Mouse (Mus musculus) liver, embryonic 15.5 days (tissue): ENCODE data around the gene Rgs7. TPM values are rescaled to one million over a fixed set of nuclear protein-coding genes. Genes with fewer than 3 reads are reported as not detected.

Source experiments
- ATAC-seq: fragments of 200-750 bp; cut with Nextera tagmentation; 2 replicates; pipeline ENCODE4 v1.8.0; 2017; ENCODE audit warnings: moderate number of reproducible peaks, mild to moderate bottlenecking, moderate library complexity; ENCODE audit not compliant: insufficient read depth
- H3K27ac ChIP-seq: fragments of 300-500 bp; sonication (generic); replicated peaks from 2 replicates; pipeline ENCODE4 v1.5.1; 2015; ENCODE audit warnings: mild to moderate bottlenecking, inconsistent platforms
- H3K27me3 ChIP-seq: fragments of 300-500 bp; sonication (generic); 2 replicates; pipeline ENCODE4 v1.6.1; 2015; ENCODE audit warnings: mild to moderate bottlenecking, inconsistent platforms
- H3K36me3 ChIP-seq: fragments of 300-500 bp; sonication (generic); replicated peaks from 2 replicates; pipeline ENCODE4 v1.6.1; 2015; ENCODE audit warnings: moderate library complexity, mild to moderate bottlenecking, inconsistent platforms
- H3K4me1 ChIP-seq: fragments of 300-500 bp; sonication (generic); replicated peaks from 2 replicates; pipeline ENCODE4 v1.6.1; 2015; ENCODE audit warnings: inconsistent platforms
- H3K4me2 ChIP-seq: fragments of 300-500 bp; sonication (generic); 2 replicates; pipeline ENCODE4 v1.6.1; 2015; ENCODE audit warnings: moderate library complexity, mild to moderate bottlenecking, inconsistent platforms
- H3K4me3 ChIP-seq: fragments of 300-500 bp; sonication (generic); replicated peaks from 2 replicates; pipeline ENCODE4 v1.5.1; 2015; ENCODE audit warnings: mild to moderate bottlenecking, inconsistent platforms
- H3K9ac ChIP-seq: fragments of 300-500 bp; sonication (generic); 2 replicates; pipeline ENCODE4 v1.6.1; 2015; ENCODE audit warnings: moderate library complexity, mild to moderate bottlenecking, inconsistent platforms
- H3K9me3 ChIP-seq: fragments of 300-500 bp; sonication (generic); replicated peaks from 2 replicates; pipeline ENCODE4 v1.6.1; 2016; ENCODE audit warnings: inconsistent platforms
- WGBS: fragments of 180-500 bp; shearing (Covaris S2); methylation state at CpG from one replicate; pipeline ENCODE4 v1.1.7; 2015; ENCODE audit warnings: mixed read lengths; ENCODE audit not compliant: insufficient replicate concordance; 5-methylcytosine and 5-hydroxymethylcytosine counted together
- polyA plus RNA-seq: library from polyadenylated mRNA; unstranded; fragments of >200 nt; fragmentation: Nextera tagmentation; extraction: Ambion mirVana; gene quantifications from 2 replicates; pipeline ENCODE4 v1.2.1, GENCODE M21; 2015

Rgs7 gene
- polyA plus RNA-seq, 1 experiment from 2014 or later: not detected

- Histone ChIP-seq H3K27ac (no peak overlapping the region), H3K9ac (no peak overlapping the region), H3K4me1 (no peaks in the 10 kb centered on the region), H3K27me3 (no peaks in the 10 kb centered on the region), H3K4me3 (no peak overlapping the region), H3K9me3 (no peaks in the 10 kb centered on the region), H3K4me2 (no peak overlapping the region), H3K36me3 (no peaks in the 10 kb centered on the region)
- ATAC-seq: no peak
- WGBS: 46% methylated on average over 4 of the region's 4 CpGs
Measured at GRCm38 (mm10) chr1:175485109-175485508, 7.2 kb downstream of the Rgs7 start.

- H3K9me3 ChIP-seq: no peaks in the 10 kb centered on the region
- 34% methylated on average over 5 of the region's 5 CpGs for WGBS
- no peak for ATAC-seq
Measured at GRCm38 (mm10) chr1:175473060-175473459, 19.2 kb downstream of the Rgs7 start.

GRCm38 (mm10) chr1:175469087-175469788, 23.1 kb downstream of the Rgs7 start:
- Histone ChIP-seq H3K4me1 (no peaks in the 10 kb centered on the region), H3K27me3 (no peaks in the 10 kb centered on the region), H3K9ac (no peak overlapping the region), H3K9me3 (no peaks in the 10 kb centered on the region), H3K4me2 (no peak overlapping the region), H3K36me3 (no peaks in the 10 kb centered on the region), H3K4me3 (no peak overlapping the region), H3K27ac (no peak overlapping the region)
- WGBS: 30% methylated on average over 8 of the region's 8 CpGs
- ATAC-seq: no peak

More at GRCm38 (mm10) chr1:175473060-175473459, 19.2 kb downstream of the Rgs7 start:
- Histone ChIP-seq H3K27ac (no peak overlapping the region), H3K27me3 (no peaks in the 10 kb centered on the region), H3K4me2 (no peak overlapping the region), H3K9ac (no peak overlapping the region), H3K4me3 (no peak overlapping the region), H3K36me3 (no peaks in the 10 kb centered on the region), H3K4me1 (no peaks in the 10 kb centered on the region)

- Histone ChIP-seq H3K9ac (no peak overlapping the region), H3K36me3 (no peaks in the 10 kb centered on the region), H3K4me3 (no peak overlapping the region), H3K27me3 (no peaks in the 10 kb centered on the region), H3K27ac (no peak overlapping the region), H3K4me1 (no peaks in the 10 kb centered on the region), H3K4me2 (no peak overlapping the region), H3K9me3 (no peaks in the 10 kb centered on the region)
- WGBS: 49% methylated on average over 2 of the region's 2 CpGs
- ATAC-seq: no peak
Measured at GRCm38 (mm10) chr1:175464566-175464965, 27.7 kb downstream of the Rgs7 start.

GRCm38 (mm10) chr1:175462351-175462750, 29.9 kb downstream of the Rgs7 start:
- no peaks in the 10 kb centered on the region for H3K27me3 ChIP-seq
- H3K4me2 ChIP-seq: no peak overlapping the region
- H3K36me3 ChIP-seq: no peaks in the 10 kb centered on the region
- H3K27ac ChIP-seq: no peak overlapping the region
- H3K9me3 ChIP-seq: no peaks in the 10 kb centered on the region
- H3K9ac ChIP-seq: no peak overlapping the region
- WGBS: 60% methylated on average over 2 of the region's 2 CpGs
- ATAC-seq: no peak
- H3K4me1 ChIP-seq: no peaks in the 10 kb centered on the region
- H3K4me3 ChIP-seq: no peak overlapping the region

- Histone ChIP-seq H3K27ac (no peak overlapping the region), H3K4me3 (no peak overlapping the region), H3K27me3 (no peaks in the 10 kb centered on the region), H3K4me1 (no peaks in the 10 kb centered on the region), H3K9ac (no peak overlapping the region), H3K9me3 (no peaks in the 10 kb centered on the region), H3K4me2 (no peak overlapping the region), H3K36me3 (no peaks in the 10 kb centered on the region)
- WGBS: 51% methylated on average over 6 of the region's 6 CpGs
- no peak for ATAC-seq
Measured at GRCm38 (mm10) chr1:175454041-175454636, 38.2 kb downstream of the Rgs7 start.

GRCm38 (mm10) chr1:175448017-175448416, 44.3 kb downstream of the Rgs7 start:
- ATAC-seq: no peak
- WGBS: 59% methylated on average over 5 of the region's 5 CpGs
- Histone ChIP-seq H3K36me3 (no peaks in the 10 kb centered on the region), H3K4me3 (no peak overlapping the region), H3K9me3 (no peaks in the 10 kb centered on the region), H3K4me1 (no peaks in the 10 kb centered on the region), H3K9ac (no peak overlapping the region), H3K27me3 (no peaks in the 10 kb centered on the region), H3K4me2 (no peak overlapping the region), H3K27ac (no peak overlapping the region)

- H3K4me3 ChIP-seq: no peak overlapping the region
- no peak overlapping the region for H3K9ac ChIP-seq
- ATAC-seq: no peak
- no peak overlapping the region for H3K27ac ChIP-seq
- no peak overlapping the region for H3K4me2 ChIP-seq
- H3K36me3 ChIP-seq: no peaks in the 10 kb centered on the region
- WGBS: 56% methylated on average over 1 of the region's 1 CpGs
- H3K27me3 ChIP-seq: no peaks in the 10 kb centered on the region
- no peaks in the 10 kb centered on the region for H3K4me1 ChIP-seq
- H3K9me3 ChIP-seq: no peaks in the 10 kb centered on the region
Measured at GRCm38 (mm10) chr1:175442939-175443338, 49.4 kb downstream of the Rgs7 start.

GRCm38 (mm10) chr1:175442025-175442424, 50.3 kb downstream of the Rgs7 start:
- H3K4me3 ChIP-seq: no peak overlapping the region
- no peaks in the 10 kb centered on the region for H3K36me3 ChIP-seq
- ATAC-seq: no peak
- no peaks in the 10 kb centered on the region for H3K27me3 ChIP-seq
- no peak overlapping the region for H3K27ac ChIP-seq
- H3K4me2 ChIP-seq: no peak overlapping the region
- no peaks in the 10 kb centered on the region for H3K9me3 ChIP-seq
- H3K4me1 ChIP-seq: no peaks in the 10 kb centered on the region
- no peak overlapping the region for H3K9ac ChIP-seq
- 62% methylated on average over 6 of the region's 6 CpGs for WGBS

GRCm38 (mm10) chr1:175433622-175434204, 58.6 kb downstream of the Rgs7 start:
- WGBS: 64% methylated on average over 14 of the region's 14 CpGs
- H3K4me1 ChIP-seq: no peaks in the 10 kb centered on the region
- H3K9me3 ChIP-seq: no peaks in the 10 kb centered on the region
- no peak overlapping the region for H3K27ac ChIP-seq
- no peak for ATAC-seq
- H3K4me3 ChIP-seq: no peak overlapping the region
- H3K4me2 ChIP-seq: no peak overlapping the region
- no peaks in the 10 kb centered on the region for H3K27me3 ChIP-seq
- H3K36me3 ChIP-seq: no peaks in the 10 kb centered on the region
- H3K9ac ChIP-seq: no peak overlapping the region

GRCm38 (mm10) chr1:175433128-175433527, 59.2 kb downstream of the Rgs7 start:
- Histone ChIP-seq H3K27me3 (no peaks in the 10 kb centered on the region), H3K4me1 (no peaks in the 10 kb centered on the region), H3K27ac (no peak overlapping the region), H3K4me3 (no peak overlapping the region), H3K4me2 (no peak overlapping the region), H3K36me3 (no peaks in the 10 kb centered on the region), H3K9ac (no peak overlapping the region), H3K9me3 (no peaks in the 10 kb centered on the region)
- ATAC-seq: no peak
- 63% methylated on average over 6 of the region's 6 CpGs for WGBS
